ENCODE assay signal across 8 mouse cellular contexts in the genomic region with DNA sequence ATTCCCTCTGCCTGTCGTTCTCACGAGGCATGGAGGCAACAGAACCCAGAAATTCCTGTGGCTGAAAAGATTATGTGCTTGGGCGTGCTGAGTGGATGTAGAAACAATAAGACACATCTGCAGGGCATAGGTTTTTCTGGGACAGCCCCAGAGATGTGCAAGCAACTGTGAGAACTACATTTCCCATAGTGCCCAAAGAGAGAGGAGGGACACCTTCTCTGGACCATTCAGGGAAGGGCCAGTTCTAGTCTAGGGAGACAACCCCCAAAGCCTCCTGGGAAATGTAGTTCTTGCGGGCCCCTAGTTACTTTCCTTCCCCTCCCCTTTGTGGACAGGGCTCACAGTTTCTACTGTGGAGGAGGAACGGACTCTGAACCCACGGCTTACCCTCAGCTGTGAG. TPM values are rescaled to one million over a fixed set of nuclear protein-coding genes. Genes with fewer than 3 reads are reported as not detected.
DNase-seq lines count a peak whose midpoint lies in the region; ATAC-seq and TF ChIP-seq lines count a peak whose summit lies in the region.

No protein-coding gene starts in this region.

- TF ChIP-seq POLR2A in limb, embryonic 14.5 days (IDR thresholded peaks at IDR 0.05; ENCODE audit: borderline replicate concordance, extremely low read depth, insufficient read depth, insufficient read length): no peak

- no peaks in the 10 kb centered on the region; the same call in 1 of the 2 replicates for H3K36me3 ChIP-seq in limb, embryonic 14.5 days (ENCODE audit: control insufficient read depth, insufficient read depth, low read length)
- H3K36me3 ChIP-seq in midbrain, embryonic 16.5 days (ENCODE audit: control insufficient read depth, insufficient read depth, low read length): no peaks in the 10 kb centered on the region

- DNase-seq in cerebellum, adult 18-20 months: peak; percentile 31 to 56
- DNase-seq in cerebellum, adult 8-10 months: no peak
- DNase-seq in Muller cell, postnatal 12 days (ENCODE audit: inconsistent ontology term): peak; percentile 64
- peak; percentile 68 for DNase-seq in fat pad, adult 2 months (ENCODE audit: extremely low read depth, low read depth, low spot score)
- DNase-seq in heart, postnatal 4 days: peak; percentile 63
- DNase-seq in limb, embryonic 14.5 days (ENCODE audit: low spot score): peak; percentile 85
- DNase-seq in thymus, postnatal 10 days (ENCODE audit: low spot score in 2 of 2): peak; percentile 79 to 80

- H3K27me3 ChIP-seq in limb, embryonic 14.5 days (ENCODE audit: control insufficient read depth, insufficient read depth, low read length): peaks cover 32% of the 10 kb centered on the region
- H3K27me3 ChIP-seq in midbrain, embryonic 16.5 days (ENCODE audit: control insufficient read depth, insufficient read depth, low read depth, low read length): peaks cover 36% of the 10 kb centered on the region

- H3K4me1 ChIP-seq in limb, embryonic 14.5 days (ENCODE audit: control insufficient read depth, insufficient read depth, low read length): peaks cover 11% of the 10 kb centered on the region
- peaks cover 14% of the 10 kb centered on the region for H3K4me1 ChIP-seq in midbrain, embryonic 16.5 days (ENCODE audit: control insufficient read depth, insufficient read depth, low read length)

- no peak overlapping the region for H3K27ac ChIP-seq in limb, embryonic 14.5 days (replicated peaks; ENCODE audit: low read depth, low read length)
- H3K27ac ChIP-seq in midbrain, embryonic 16.5 days (ENCODE audit: low read length): no peak overlapping the region

- H3K4me3 ChIP-seq in limb, embryonic 14.5 days (replicated peaks; ENCODE audit: low read length): no peak overlapping the region
- no peak overlapping the region for H3K4me3 ChIP-seq in midbrain, embryonic 16.5 days (ENCODE audit: low read depth, low read length)

- H3K4me2 ChIP-seq in limb, embryonic 14.5 days (replicated peaks; ENCODE audit: low read depth, low read length, severe bottlenecking): no peak overlapping the region
- no peak overlapping the region for H3K4me2 ChIP-seq in midbrain, embryonic 16.5 days (ENCODE audit: low read length)

- H3K9ac ChIP-seq in limb, embryonic 14.5 days (ENCODE audit: low read depth, low read length, severe bottlenecking): no peak overlapping the region
- no peak overlapping the region for H3K9ac ChIP-seq in midbrain, embryonic 16.5 days (ENCODE audit: low read depth, low read length)

- peak; percentile 64 for ATAC-seq in limb, embryonic 14.5 days (ENCODE audit: low FRiP score, low read depth)
- peak; percentile 82 for ATAC-seq in midbrain, embryonic 16.5 days

- 48% methylated on average over 6 of the region's 6 CpGs for WGBS in limb, embryonic 14.5 days
- WGBS in midbrain, embryonic 16.5 days: 49% methylated on average over 6 of the region's 6 CpGs

- H3K9me3 ChIP-seq in limb, embryonic 14.5 days (ENCODE audit: control insufficient read depth, low read length): no peaks in the 10 kb centered on the region
- no peaks in the 10 kb centered on the region for H3K9me3 ChIP-seq in midbrain, embryonic 16.5 days (replicated peaks; ENCODE audit: control insufficient read depth, low read length, poor library complexity, severe bottlenecking)

RNA-seq across cellular contexts. Expression of a gene that starts 2.5 kb away (rescaled TPM):
- total RNA-seq in heart, postnatal 4 days (2021): under 1 TPM; 0.57 to 0.61 TPM
- 4.1 and 5.5 TPM in 2 replicates for polyA plus RNA-seq in limb, embryonic 14.5 days (2012; rRNA removed)
- polyA plus RNA-seq in limb, embryonic 14.5 days (2014; fragmentation: Nextera tagmentation; extraction: Ambion mirVana): 0.70 and 1.2 TPM in 2 replicates
- not detected in 2 replicates for polyA plus RNA-seq in midbrain, embryonic 16.5 days (2015; fragmentation: Nextera tagmentation; extraction: Ambion mirVana)

RNA-seq across cellular contexts. Expression of a gene that starts 20.6 kb away (rescaled TPM):
- total RNA-seq in heart, postnatal 4 days (2021): under 1 TPM; 0.27 to 0.33 TPM
- polyA plus RNA-seq in limb, embryonic 14.5 days (2012; rRNA removed): 4.5 and 7.6 TPM in 2 replicates
- 5.0 TPM in 2 replicates for polyA plus RNA-seq in limb, embryonic 14.5 days (2014; fragmentation: Nextera tagmentation; extraction: Ambion mirVana)
- 18.2 and 20.9 TPM in 2 replicates for polyA plus RNA-seq in midbrain, embryonic 16.5 days (2015; fragmentation: Nextera tagmentation; extraction: Ambion mirVana)

RNA-seq across cellular contexts. Expression of a gene that starts 20.7 kb away (rescaled TPM):
- 10 to 100 TPM; 15.9 to 16.9 TPM for total RNA-seq in heart, postnatal 4 days (2021)
- 19.9 and 21.9 TPM in 2 replicates for polyA plus RNA-seq in limb, embryonic 14.5 days (2012; rRNA removed)
- 30.7 and 31.5 TPM in 2 replicates for polyA plus RNA-seq in limb, embryonic 14.5 days (2014; fragmentation: Nextera tagmentation; extraction: Ambion mirVana)
- 26.5 and 30.7 TPM in 2 replicates for polyA plus RNA-seq in midbrain, embryonic 16.5 days (2015; fragmentation: Nextera tagmentation; extraction: Ambion mirVana)

RNA-seq across cellular contexts. Expression of a gene that starts 28.3 kb away (rescaled TPM):
- not detected for total RNA-seq in heart, postnatal 4 days (2021)
- 24.8 and 30.4 TPM in 2 replicates for polyA plus RNA-seq in limb, embryonic 14.5 days (2012; rRNA removed)
- polyA plus RNA-seq in limb, embryonic 14.5 days (2014; fragmentation: Nextera tagmentation; extraction: Ambion mirVana): 38.8 and 50.7 TPM in 2 replicates
- 0.36 and 0.45 TPM in 2 replicates for polyA plus RNA-seq in midbrain, embryonic 16.5 days (2015; fragmentation: Nextera tagmentation; extraction: Ambion mirVana)
